In the genomic region with DNA sequence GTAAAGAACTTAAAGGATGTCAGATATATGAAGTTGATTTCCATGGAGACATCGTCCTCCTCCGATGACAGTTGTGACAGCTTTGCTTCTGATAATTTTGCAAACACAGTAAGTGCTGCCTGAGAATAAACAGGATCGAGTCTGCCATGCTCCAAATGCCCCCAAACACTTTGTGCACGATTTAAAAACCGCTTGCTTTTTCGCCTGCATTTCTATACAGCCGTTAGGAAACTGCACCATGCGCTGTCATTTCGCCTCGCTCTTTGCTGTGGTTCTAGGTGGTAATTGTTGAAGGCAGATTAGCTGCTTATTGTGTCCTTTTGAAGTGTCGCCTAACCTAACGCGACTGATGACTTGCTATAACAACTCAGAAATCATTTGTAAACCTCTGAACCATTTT, we compare ENCODE assay signal across 11 mouse cellular contexts. TPM values are rescaled to one million over a fixed set of nuclear protein-coding genes. Genes with fewer than 3 reads are reported as not detected.
A peak's percentile ranks its signal among the peaks of the same experiment; 100 is the strongest.
DNase-seq lines count a peak whose midpoint lies in the region; ATAC-seq and TF ChIP-seq lines count a peak whose summit lies in the region.
"Had no signal": no experiment of that assay in that cellular context is flagged by ENCODE, and none has a peak within 500 bp of the region (broad histone marks: within the 10 kb centered on the region; RNA-seq: fewer than 3 reads in every experiment).

No protein-coding gene starts in this region.

- no peak for ATAC-seq in heart, postnatal 0 days (ENCODE audit: insufficient read depth, low read depth)
- no peak for ATAC-seq in forebrain, postnatal 0 days
- no peak for ATAC-seq in neural tube, embryonic 12.5 days (ENCODE audit: low FRiP score, low read depth)

- WGBS in heart, postnatal 0 days = 66% methylated on average over 13 of the region's 13 CpGs
- 16% methylated on average over 13 of the region's 13 CpGs for WGBS in forebrain, postnatal 0 days
- WGBS in neural tube, embryonic 12.5 days = 56% methylated on average over 13 of the region's 13 CpGs

- H3K4me3 ChIP-seq in heart, postnatal 0 days (ENCODE audit: low read depth, low read length) = no peak overlapping the region
- H3K4me3 ChIP-seq in E14TG2a.4 (replicated peaks; ENCODE audit: low read length) = peak overlapping the region; percentile 96
- H3K4me3 ChIP-seq in forebrain, postnatal 0 days (ENCODE audit: low read depth, low read length) = peak overlapping the region; percentile 61
- no peak overlapping the region for H3K4me3 ChIP-seq in neural tube, embryonic 12.5 days

- peak overlapping the region; percentile 96; the same call in 1 of the 2 replicates for H3K4me2 ChIP-seq in heart, postnatal 0 days (ENCODE audit: low read depth, low read length)
- peak overlapping the region; percentile 86 for H3K4me2 ChIP-seq in forebrain, postnatal 0 days (ENCODE audit: low read depth)
- peak overlapping the region; percentile 77; the same call in 1 of the 2 replicates for H3K4me2 ChIP-seq in neural tube, embryonic 12.5 days (replicated peaks)

- DNase-seq in heart, postnatal 0 days (ENCODE audit: low spot score) = no peak
- no peak for DNase-seq in heart, adult 8-10 months (ENCODE audit: low spot score)
- DNase-seq in forebrain, postnatal 0 days = peak; percentile 58
- no peak for DNase-seq in MN1 (ENCODE audit: low spot score)
- no peak for DNase-seq in ovary, adult 18-20 months (ENCODE audit: low spot score)
- no peak for DNase-seq in left cerebral cortex, adult 8-10 months (ENCODE audit: low spot score in 2 of 2)
- DNase-seq: gastrocnemius, postnatal 25 days; kidney, postnatal 14 days; spleen, adult 18-20 months had no signal

- no peaks in the 10 kb centered on the region for H3K27me3 ChIP-seq in heart, postnatal 0 days (ENCODE audit: control insufficient read depth, insufficient read depth, low read length)
- peaks cover 3% of the 10 kb centered on the region; the same call in 1 of the 2 replicates for H3K27me3 ChIP-seq in E14TG2a.4 (ENCODE audit: insufficient read depth, low read length)
- no peaks in the 10 kb centered on the region for H3K27me3 ChIP-seq in forebrain, postnatal 0 days (ENCODE audit: insufficient read depth, low read length)
- no peaks in the 10 kb centered on the region for H3K27me3 ChIP-seq in neural tube, embryonic 12.5 days (replicated peaks)

- H3K9me3 ChIP-seq in heart, postnatal 0 days (replicated peaks; ENCODE audit: control insufficient read depth, low read length) = no peaks in the 10 kb centered on the region
- no peaks in the 10 kb centered on the region for H3K9me3 ChIP-seq in E14TG2a.4 (ENCODE audit: low read length)
- no peaks in the 10 kb centered on the region for H3K9me3 ChIP-seq in forebrain, postnatal 0 days (ENCODE audit: low read length)
- no peaks in the 10 kb centered on the region for H3K9me3 ChIP-seq in neural tube, embryonic 12.5 days

- H3K36me3 ChIP-seq in heart, postnatal 0 days (replicated peaks; ENCODE audit: control insufficient read depth, insufficient read depth, low read length) = peaks cover 31% of the 10 kb centered on the region
- peaks cover 68% of the 10 kb centered on the region for H3K36me3 ChIP-seq in E14TG2a.4 (ENCODE audit: insufficient read depth, low read length)
- H3K36me3 ChIP-seq in forebrain, postnatal 0 days (ENCODE audit: insufficient read depth) = peaks cover 14% of the 10 kb centered on the region
- H3K36me3 ChIP-seq in neural tube, embryonic 12.5 days = peaks cover 28% of the 10 kb centered on the region

- H3K9ac ChIP-seq in heart, postnatal 0 days (replicated peaks; ENCODE audit: low read depth, low read length) = no peak overlapping the region
- peak overlapping the region; percentile 10 for H3K9ac ChIP-seq in forebrain, postnatal 0 days
- no peak overlapping the region for H3K9ac ChIP-seq in neural tube, embryonic 12.5 days

- no peak for TF ChIP-seq EP300 in heart, postnatal 0 days (IDR thresholded peaks at IDR 0.05; ENCODE audit: low read depth)

- TF ChIP-seq CTCF in heart, postnatal 0 days (IDR thresholded peaks at IDR 0.05; ENCODE audit: low read depth) = no peak
- TF ChIP-seq CTCF in E14TG2a.4 (conservative IDR thresholded peaks at IDR 0.05; ENCODE audit: low read length) = no peak
- TF ChIP-seq CTCF in forebrain, postnatal 0 days (IDR thresholded peaks at IDR 0.05; ENCODE audit: low read depth) = no peak

- peaks cover 15% of the 10 kb centered on the region for H3K4me1 ChIP-seq in heart, postnatal 0 days (ENCODE audit: control insufficient read depth, insufficient read depth)
- H3K4me1 ChIP-seq in E14TG2a.4 (replicated peaks; ENCODE audit: low read depth, low read length) = peaks cover 83% of the 10 kb centered on the region
- peaks cover 3% of the 10 kb centered on the region; the same call in 1 of the 2 replicates for H3K4me1 ChIP-seq in forebrain, postnatal 0 days (ENCODE audit: insufficient read depth)
- H3K4me1 ChIP-seq in neural tube, embryonic 12.5 days = peaks cover 31% of the 10 kb centered on the region

- H3K27ac ChIP-seq in heart, postnatal 0 days (ENCODE audit: low read depth) = no peak overlapping the region
- H3K27ac ChIP-seq in forebrain, postnatal 0 days (ENCODE audit: low read depth, low read length) = no peak overlapping the region; the same call in 1 of the 2 replicates
- H3K27ac ChIP-seq in neural tube, embryonic 12.5 days = no peak overlapping the region

RNA-seq across cellular contexts. Expression of a gene that starts 3.0 kb away (rescaled TPM):
- 7.7 and 20.5 TPM in 2 replicates for total RNA-seq in heart, postnatal 0 days (2014; rRNA removed; ENCODE audit: low replicate concordance)
- 13.8 and 14.9 TPM in 2 replicates for polyA plus RNA-seq in heart, postnatal 0 days (2015; fragmentation: Nextera tagmentation; extraction: Ambion mirVana)
- 1 to 10 TPM in 3 of 4 experiments, under 1 TPM in 1; 1.00 to 3.1 (median 1.2) TPM for total RNA-seq in heart, adult 8-10 months (2022)
- 21.9 and 28.9 TPM in 2 replicates for total RNA-seq in forebrain, postnatal 0 days (2014; rRNA removed)
- 15.6 and 20.6 TPM in 2 replicates for polyA plus RNA-seq in forebrain, postnatal 0 days (2015; fragmentation: Nextera tagmentation; extraction: Ambion mirVana)
- polyA plus RNA-seq in neural tube, embryonic 12.5 days (2016; fragmentation: Nextera tagmentation; extraction: Ambion mirVana) = 102 and 109 TPM in 2 replicates
- total RNA-seq in left cerebral cortex, adult 8-10 months (2022) = 1 to 10 TPM; 5.7 to 6.9 (median 6.3) TPM

Comparison
In these comparisons a context has a peak if more than half of its experiments do, and no peak if none do; other contexts are left out.
1. H3K4me3 ChIP-seq: peak in E14TG2a.4 (single experiment) and forebrain, postnatal 0 days (single experiment); none in heart, postnatal 0 days (single experiment) and neural tube, embryonic 12.5 days (single experiment).
2. Peak in every context shown above with its lines, with median percentiles within 50 percentile points of each other: H3K4me2 ChIP-seq.